Mouse (Mus musculus): ENCODE results near the gene Twf2.
A peak's percentile ranks its signal among the peaks of the same experiment; 100 is the strongest.

- TF ChIP-seq CTCF (IDR thresholded peaks at IDR 0.05; ENCODE audit: control insufficient read depth, insufficient read depth, insufficient replicate concordance, low read depth, low read length): no peak
- peak; percentile 24; the same call in 1 of the 2 replicates for TF ChIP-seq POLR2A (IDR thresholded peaks at IDR 0.05; ENCODE audit: control insufficient read depth, low read depth, low read length)
Measured at GRCm38 (mm10) chr9:106202819-106203636, at the start of gene Twf2.
